Mouse (Mus musculus) limb, embryonic 13.5 days (tissue): ENCODE results near the gene Cyfip2. TPM values are rescaled to one million over a fixed set of nuclear protein-coding genes. Genes with fewer than 3 reads are reported as not detected.
A peak's percentile ranks its signal among the peaks of the same experiment; 100 is the strongest.

Source experiments
- ATAC-seq: fragments of 200-750 bp; cut with Nextera tagmentation; 2 replicates; pipeline ENCODE4 v1.8.0; 2017; ENCODE audit warnings: low read depth, moderate number of reproducible peaks, moderate TSS enrichment; ENCODE audit not compliant: low FRiP score
- H3K27ac ChIP-seq: fragments of 300-500 bp; sonication (generic); 2 replicates; pipeline ENCODE4 v1.5.1; 2015; ENCODE audit warnings: inconsistent platforms, mild to moderate bottlenecking, moderate library complexity
- H3K27me3 ChIP-seq: fragments of 300-500 bp; sonication (generic); 2 replicates; pipeline ENCODE4 v1.6.1; 2015; ENCODE audit warnings: mild to moderate bottlenecking, inconsistent platforms
- H3K36me3 ChIP-seq: fragments of 300-500 bp; sonication (generic); 2 replicates; pipeline ENCODE4 v1.6.1; 2015; ENCODE audit warnings: inconsistent platforms, mild to moderate bottlenecking, moderate library complexity
- H3K4me1 ChIP-seq: fragments of 300-500 bp; sonication (generic); 2 replicates; pipeline ENCODE4 v1.6.1; 2015; ENCODE audit warnings: inconsistent platforms
- H3K4me2 ChIP-seq: fragments of 300-500 bp; sonication (generic); replicated peaks from 2 replicates; pipeline ENCODE4 v1.6.1; 2015; ENCODE audit warnings: inconsistent platforms, mild to moderate bottlenecking, moderate library complexity
- H3K4me3 ChIP-seq: fragments of 300-500 bp; sonication (generic); 2 replicates; pipeline ENCODE4 v1.5.1; 2015; ENCODE audit warnings: moderate library complexity, mild to moderate bottlenecking, inconsistent platforms
- H3K9ac ChIP-seq: fragments of 300-500 bp; sonication (generic); 2 replicates; pipeline ENCODE4 v1.6.1; 2015; ENCODE audit warnings: mild to moderate bottlenecking, inconsistent platforms
- H3K9me3 ChIP-seq: fragments of 300-500 bp; sonication (generic); 2 replicates; pipeline ENCODE4 v1.6.1; 2016; ENCODE audit warnings: inconsistent platforms
- WGBS: fragments of 180-500 bp; shearing (Covaris S2); methylation state at CpG from one replicate; pipeline ENCODE4 v1.1.7; 2015; 5-methylcytosine and 5-hydroxymethylcytosine counted together
- polyA plus RNA-seq: library from polyadenylated mRNA; unstranded; fragments of >200 nt; fragmentation: Nextera tagmentation; extraction: Ambion mirVana; gene quantifications from 2 replicates; pipeline ENCODE4 v1.2.1, GENCODE M21; 2015

Cyfip2 gene
- polyA plus RNA-seq, 1 experiment from 2014 or later, result 14.1 TPM

DNA sequence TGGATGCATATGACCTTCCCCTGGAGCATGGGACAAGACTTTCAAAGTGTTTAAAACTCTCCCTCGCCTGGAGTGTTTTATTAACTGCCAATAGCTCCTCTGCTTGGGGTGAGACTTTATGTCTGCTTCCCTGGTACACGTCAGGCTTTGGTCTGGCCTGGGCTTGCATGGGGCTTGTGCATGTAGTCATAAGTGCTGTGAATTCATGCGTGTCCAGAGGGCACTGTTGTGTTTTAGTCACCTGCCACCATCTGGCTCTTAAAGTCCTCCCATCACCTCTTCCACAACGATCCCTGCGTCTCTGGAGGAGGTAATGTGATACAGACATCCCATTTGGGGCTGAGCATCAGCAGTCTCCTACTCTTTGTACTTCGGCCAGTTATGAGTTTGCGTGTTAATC is 8.9 kb upstream of the Cyfip2 start:
- WGBS, result 24% methylated on average over 7 of the region's 7 CpGs
- Histone ChIP-seq H3K9ac (no peak overlapping the region), H3K36me3 (no peaks in the 10 kb centered on the region), H3K9me3 (no peaks in the 10 kb centered on the region), H3K4me3 (no peak overlapping the region), H3K27me3 (no peaks in the 10 kb centered on the region), H3K4me2 (no peak overlapping the region), H3K27ac (no peak overlapping the region), H3K4me1 (peaks cover 10% of the 10 kb centered on the region)
- no peak for ATAC-seq

DNA sequence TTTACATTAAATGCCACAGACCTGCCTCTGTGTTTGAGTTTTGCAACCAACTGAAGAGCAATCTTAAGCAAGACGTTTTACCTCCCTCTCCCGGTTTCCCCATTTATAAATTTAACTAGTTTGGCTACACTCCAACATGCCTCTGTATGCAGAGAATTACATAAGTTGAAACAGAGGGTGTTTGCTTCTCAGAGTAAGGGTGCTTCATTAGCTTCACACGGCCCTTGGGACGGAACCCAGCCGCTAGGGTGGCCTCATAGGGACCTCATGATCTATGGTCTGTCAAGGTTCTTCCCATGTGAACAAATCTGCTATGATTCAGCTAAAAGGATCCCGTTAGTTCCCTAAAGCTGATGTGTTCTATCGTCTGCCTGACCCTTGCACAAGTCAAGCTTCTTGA is 1.9 kb upstream of the Cyfip2 start:
- Histone ChIP-seq H3K4me2 (no peak overlapping the region), H3K27me3 (no peaks in the 10 kb centered on the region; the same call in 1 of the 2 replicates), H3K9me3 (no peaks in the 10 kb centered on the region), H3K27ac (peak overlapping the region; percentile 33; the same call in 1 of the 2 replicates), H3K4me1 (peaks cover 42% of the 10 kb centered on the region), H3K9ac (no peak overlapping the region), H3K4me3 (no peak overlapping the region), H3K36me3 (no peaks in the 10 kb centered on the region)
- WGBS, result 39% methylated on average over 7 of the region's 7 CpGs
- no peak for ATAC-seq

DNA sequence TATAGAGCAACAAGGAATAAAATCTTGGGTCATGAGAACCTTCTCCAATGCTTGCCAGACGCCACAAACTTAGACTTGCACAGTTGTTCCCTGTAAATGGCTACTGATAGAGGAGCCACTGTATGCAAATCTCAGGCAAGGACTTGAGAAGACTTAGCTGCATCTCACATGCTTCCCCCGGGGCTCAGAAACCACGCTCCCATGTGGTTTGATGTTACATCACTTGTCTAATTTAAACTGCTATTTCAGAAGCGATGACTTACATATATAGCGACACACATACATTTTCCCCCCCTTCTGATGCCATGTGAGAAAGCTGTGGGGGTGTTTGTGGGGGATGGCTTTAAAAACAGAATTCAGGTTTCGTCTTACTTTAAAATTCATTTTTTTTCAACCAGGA is 1.2 kb upstream of the Cyfip2 start:
- WGBS, result 69% methylated on average over 6 of the region's 6 CpGs
- no peaks in the 10 kb centered on the region for H3K36me3 ChIP-seq
- no peaks in the 10 kb centered on the region for H3K9me3 ChIP-seq
- no peaks in the 10 kb centered on the region; the same call in 1 of the 2 replicates for H3K27me3 ChIP-seq
- peaks cover 49% of the 10 kb centered on the region for H3K4me1 ChIP-seq
- no peak overlapping the region for H3K9ac ChIP-seq
- no peak overlapping the region for H3K4me2 ChIP-seq
- no peak overlapping the region for H3K27ac ChIP-seq
- no peak overlapping the region for H3K4me3 ChIP-seq
- no peak for ATAC-seq

DNA sequence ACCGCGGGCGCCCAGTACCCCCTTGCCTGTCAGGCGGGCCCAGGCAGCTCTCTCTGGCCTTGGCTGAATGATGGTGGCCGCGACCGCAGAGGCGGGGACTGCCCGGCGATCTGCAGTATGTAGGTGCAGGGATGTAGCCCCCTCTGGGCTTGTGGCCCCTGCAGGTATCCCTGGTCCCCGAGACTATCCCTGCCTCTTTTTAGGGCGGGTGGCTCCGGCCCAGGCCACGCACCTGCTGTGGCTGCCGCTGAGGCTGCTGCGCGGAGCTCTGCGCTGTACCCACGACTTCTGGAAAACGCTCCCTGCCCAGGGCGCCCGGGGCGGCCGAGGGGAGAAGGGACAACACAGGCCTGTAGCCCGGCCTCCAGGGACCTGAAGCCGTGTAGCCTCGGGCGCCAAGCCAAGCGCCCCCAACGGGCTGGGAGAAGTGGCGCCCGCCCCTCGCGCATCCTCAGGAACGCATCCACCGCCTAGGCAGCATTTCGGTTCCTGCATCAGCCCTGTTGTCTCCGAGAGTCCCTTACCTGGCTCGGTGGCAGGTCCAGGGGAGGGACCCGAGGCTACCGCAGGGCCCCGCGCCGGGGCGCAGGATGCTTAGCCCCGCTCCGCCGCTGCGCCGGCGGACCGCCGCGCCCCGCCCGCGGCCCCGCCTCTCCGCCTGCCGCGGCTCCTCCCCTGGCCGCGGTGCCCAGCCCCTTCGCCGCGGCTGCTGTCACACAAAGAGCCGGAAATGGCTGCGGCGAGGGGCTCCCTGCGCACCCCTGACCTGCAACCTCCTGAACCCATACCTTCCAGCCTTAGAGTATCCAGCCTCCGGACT is 746 bp downstream of the Cyfip2 start:
- peak overlapping the region; percentile 77 for H3K9ac ChIP-seq
- ATAC-seq, result peak; percentile 78

DNA sequence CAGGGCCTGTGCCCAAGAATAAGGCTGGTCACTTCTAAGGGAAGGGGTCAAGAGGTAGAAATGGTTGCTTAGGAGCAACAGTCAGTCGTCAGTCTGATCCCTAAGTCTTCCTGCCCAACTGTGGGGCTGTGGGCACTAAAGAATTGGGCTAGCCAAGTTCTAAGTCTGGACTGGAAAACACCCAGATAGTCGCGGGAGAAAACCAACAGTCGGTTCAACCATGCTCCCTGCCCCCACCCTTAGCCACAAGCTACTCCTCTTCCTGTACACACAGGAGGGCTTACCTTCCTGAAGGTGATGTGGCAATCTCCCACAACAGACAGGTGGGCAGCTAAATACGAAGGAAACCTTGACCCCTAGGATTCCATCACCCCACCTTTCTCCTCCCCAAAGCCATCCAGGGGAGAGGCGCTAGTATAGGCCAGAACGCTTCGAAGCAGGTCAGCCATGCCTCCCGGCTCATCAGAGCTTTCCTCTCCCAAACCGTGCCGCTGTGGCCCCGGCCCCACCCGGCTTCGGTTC is 1.4 kb downstream of the Cyfip2 start:
- no peaks in the 10 kb centered on the region for H3K9me3 ChIP-seq
- H3K36me3 ChIP-seq, result no peaks in the 10 kb centered on the region
- peaks cover 53% of the 10 kb centered on the region for H3K4me1 ChIP-seq
- peak overlapping the region; percentile 77 for H3K9ac ChIP-seq
- WGBS, result 11% methylated on average over 14 of the region's 14 CpGs
- no peak overlapping the region for H3K27ac ChIP-seq
- H3K4me2 ChIP-seq, result peak overlapping the region; percentile 97
- H3K4me3 ChIP-seq, result peak overlapping the region; percentile 79
- peak; percentile 11; the same call in 1 of the 2 replicates for ATAC-seq
- no peaks in the 10 kb centered on the region; the same call in 1 of the 2 replicates for H3K27me3 ChIP-seq

More for the DNA sequence above, 746 bp downstream of the Cyfip2 start:
- no peaks in the 10 kb centered on the region; the same call in 1 of the 2 replicates for H3K27me3 ChIP-seq
- peak overlapping the region; percentile 97 for H3K4me2 ChIP-seq
- under 1% methylated on average over 50 of the region's 71 CpGs for WGBS
- no peaks in the 10 kb centered on the region for H3K36me3 ChIP-seq
- peak overlapping the region; percentile 79 for H3K4me3 ChIP-seq
- no peaks in the 10 kb centered on the region for H3K9me3 ChIP-seq
- H3K27ac ChIP-seq, result no peak overlapping the region
- peaks cover 53% of the 10 kb centered on the region for H3K4me1 ChIP-seq

DNA sequence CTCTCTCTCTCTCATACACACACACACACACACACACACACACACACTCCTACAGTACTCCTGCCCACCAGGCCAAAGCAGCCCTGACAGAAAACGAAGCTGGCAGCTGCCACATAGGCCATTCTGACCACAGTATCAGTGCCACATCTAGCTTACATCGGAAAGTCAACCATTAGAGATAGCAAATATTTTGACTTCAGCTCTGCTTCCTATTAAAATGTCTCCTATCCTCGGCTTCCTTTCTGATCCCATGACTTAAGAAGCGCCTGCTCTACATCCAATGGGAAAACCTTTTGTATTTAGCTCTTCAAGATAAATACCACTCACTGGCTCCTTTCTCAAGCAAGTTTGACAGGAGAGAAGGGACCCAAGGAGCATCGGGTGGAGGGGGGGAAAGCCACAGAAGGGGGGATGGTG is 2.0 kb downstream of the Cyfip2 start:
- peaks cover 53% of the 10 kb centered on the region for H3K4me1 ChIP-seq
- H3K27ac ChIP-seq, result no peak overlapping the region
- no peaks in the 10 kb centered on the region for H3K36me3 ChIP-seq
- ATAC-seq, result no peak
- H3K9me3 ChIP-seq, result no peaks in the 10 kb centered on the region
- peak overlapping the region; percentile 97 for H3K4me2 ChIP-seq
- 0 out of 2 replicates have a peak overlapping the region, but pooled peaks have one; percentile 77 for H3K9ac ChIP-seq
- peak overlapping the region; percentile 79 for H3K4me3 ChIP-seq
- WGBS, result 65% methylated on average over 5 of the region's 5 CpGs
- H3K27me3 ChIP-seq, result no peaks in the 10 kb centered on the region; the same call in 1 of the 2 replicates

DNA sequence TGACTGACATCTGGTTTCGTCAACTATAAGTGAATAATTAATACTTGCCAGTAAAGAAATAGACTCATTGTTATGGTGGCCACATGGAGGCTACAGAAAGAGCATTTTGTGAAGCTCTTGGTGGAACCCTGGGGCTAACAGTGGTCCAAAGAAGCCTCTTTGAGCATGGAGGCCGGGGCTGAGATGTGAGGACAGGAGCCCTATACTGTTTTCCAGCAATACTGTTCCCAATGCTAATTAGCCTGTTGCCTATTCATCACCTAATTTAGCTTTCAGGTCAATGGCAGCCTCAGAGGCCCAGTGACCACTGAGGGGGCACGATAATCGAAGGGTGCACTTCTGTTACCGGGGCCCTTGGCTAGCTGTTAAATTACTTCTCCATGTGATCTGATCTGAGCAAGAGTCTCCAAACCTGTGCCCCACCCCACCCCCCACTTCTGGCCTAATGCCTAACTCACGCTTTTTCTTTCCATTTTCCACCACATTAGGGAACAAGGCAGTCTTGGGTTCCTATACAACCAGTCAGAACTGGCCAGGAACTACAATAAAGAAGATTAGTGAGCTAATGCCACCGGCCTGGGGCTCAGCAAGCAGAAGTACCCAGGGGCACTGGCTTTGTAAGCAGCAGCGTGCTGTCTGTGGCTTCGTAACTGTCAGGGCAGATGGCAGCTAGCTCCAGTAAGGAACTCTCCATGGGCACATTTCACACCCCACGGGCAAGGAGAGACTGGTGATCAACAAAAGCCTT is 2.7 kb downstream of the Cyfip2 start:
- H3K27ac ChIP-seq, result peak overlapping the region; percentile 11; the same call in 1 of the 2 replicates
- no peak overlapping the region for H3K4me3 ChIP-seq
- H3K4me2 ChIP-seq, result peak overlapping the region; percentile 97
- no peaks in the 10 kb centered on the region for H3K36me3 ChIP-seq
- 67% methylated on average over 10 of the region's 10 CpGs for WGBS
- ATAC-seq, result no peak
- H3K9ac ChIP-seq, result no peak overlapping the region
- peaks cover 58% of the 10 kb centered on the region for H3K4me1 ChIP-seq
- H3K9me3 ChIP-seq, result no peaks in the 10 kb centered on the region
- H3K27me3 ChIP-seq, result no peaks in the 10 kb centered on the region; the same call in 1 of the 2 replicates

DNA sequence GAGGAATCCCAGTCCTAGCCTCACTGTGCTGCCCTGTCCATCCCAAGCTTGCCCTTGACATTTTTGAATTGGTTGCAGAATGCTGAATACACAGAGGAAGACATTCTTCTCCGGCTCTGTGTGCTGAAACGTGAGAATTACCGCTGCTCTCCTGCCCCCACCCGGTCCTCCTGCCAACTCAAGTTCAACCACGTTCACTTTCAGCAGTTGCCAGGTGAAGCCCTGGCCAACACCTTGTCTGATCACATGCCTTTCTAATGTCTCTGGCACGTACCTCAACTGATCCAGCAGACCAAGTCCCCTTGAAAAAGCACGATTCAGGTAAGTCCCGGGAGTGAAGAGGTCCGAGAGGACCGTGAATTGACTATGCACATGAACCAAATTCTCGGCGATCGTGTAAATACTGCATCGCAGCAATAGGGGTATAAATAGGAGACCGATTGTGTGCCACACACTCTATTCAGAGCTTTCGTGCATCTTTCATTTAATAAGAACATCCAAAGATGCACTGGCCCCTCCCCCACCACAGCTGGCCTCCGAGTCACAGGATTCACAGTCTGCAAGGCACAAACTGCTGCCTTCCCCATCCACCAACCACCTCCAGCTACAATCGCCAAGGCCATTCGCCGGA is 3.4 kb downstream of the Cyfip2 start:
- no peak overlapping the region for H3K27ac ChIP-seq
- H3K9ac ChIP-seq, result no peak overlapping the region
- H3K9me3 ChIP-seq, result no peaks in the 10 kb centered on the region
- H3K27me3 ChIP-seq, result no peaks in the 10 kb centered on the region; the same call in 1 of the 2 replicates
- no peak overlapping the region for H3K4me3 ChIP-seq
- H3K36me3 ChIP-seq, result no peaks in the 10 kb centered on the region
- peak overlapping the region; percentile 97; the same call in 1 of the 2 replicates for H3K4me2 ChIP-seq
- ATAC-seq, result no peak
- 83% methylated on average over 20 of the region's 20 CpGs for WGBS
- H3K4me1 ChIP-seq, result peaks cover 57% of the 10 kb centered on the region

DNA sequence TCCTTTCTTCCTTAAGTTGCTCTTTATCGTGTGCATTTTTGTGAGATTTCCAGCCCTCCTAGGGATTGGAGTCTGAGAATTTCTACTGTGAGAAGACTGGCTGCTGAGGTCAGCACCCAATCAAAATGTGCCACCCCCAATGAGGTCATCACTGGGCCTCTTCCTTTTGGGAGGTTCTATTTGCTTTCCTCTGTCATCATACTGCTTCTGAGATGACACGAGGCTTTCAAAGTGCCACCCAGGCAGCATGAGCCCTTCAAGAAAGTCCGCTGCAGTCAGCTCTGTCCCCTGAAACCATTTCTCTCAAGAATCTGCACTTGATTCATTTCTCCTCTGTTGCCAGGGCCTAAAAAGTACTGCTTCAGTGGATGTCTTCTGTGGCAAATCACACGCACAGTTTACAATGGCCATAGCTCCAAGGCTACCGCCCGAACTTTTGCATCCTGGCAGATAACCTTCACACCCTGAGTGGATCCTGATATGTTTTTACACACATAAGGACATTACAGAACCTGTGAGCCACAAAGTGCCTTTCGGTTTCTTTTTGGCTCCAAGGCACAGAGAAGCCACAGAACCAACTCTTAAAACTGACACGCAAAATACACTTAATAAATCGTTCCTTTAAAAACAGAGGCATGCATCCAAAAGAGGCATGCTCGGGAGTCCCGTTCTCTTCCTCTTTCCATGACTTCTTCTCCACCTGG is 4.2 kb downstream of the Cyfip2 start:
- Histone ChIP-seq H3K4me1 (peaks cover 52% of the 10 kb centered on the region), H3K27ac (no peak overlapping the region), H3K4me3 (no peak overlapping the region), H3K36me3 (no peaks in the 10 kb centered on the region), H3K27me3 (no peaks in the 10 kb centered on the region; the same call in 1 of the 2 replicates), H3K9ac (no peak overlapping the region), H3K4me2 (no peak overlapping the region), H3K9me3 (no peaks in the 10 kb centered on the region)
- ATAC-seq, result no peak
- WGBS, result 86% methylated on average over 11 of the region's 11 CpGs

DNA sequence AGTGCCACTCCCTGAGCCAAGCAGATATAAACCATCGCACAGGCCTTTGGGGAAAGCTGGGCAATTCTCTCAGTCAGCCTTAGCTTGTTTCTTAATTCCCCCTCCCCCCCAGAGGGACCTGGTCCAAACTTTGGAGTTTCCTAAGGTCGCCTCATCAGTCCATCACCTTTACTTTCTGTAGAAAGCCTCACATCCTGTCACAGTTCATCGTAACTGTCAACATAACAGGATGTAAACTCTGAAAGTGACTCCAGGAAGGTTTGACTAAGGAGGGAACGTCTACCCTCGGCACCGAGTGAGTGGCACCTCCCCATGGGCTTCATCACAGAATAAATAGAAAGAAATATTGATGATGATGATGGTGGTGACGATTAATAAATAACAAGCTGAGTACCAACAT is 4.9 kb downstream of the Cyfip2 start:
- no peak overlapping the region for H3K4me2 ChIP-seq
- H3K27ac ChIP-seq, result no peak overlapping the region
- no peaks in the 10 kb centered on the region for H3K36me3 ChIP-seq
- no peaks in the 10 kb centered on the region for H3K9me3 ChIP-seq
- H3K27me3 ChIP-seq, result no peaks in the 10 kb centered on the region; the same call in 1 of the 2 replicates
- H3K4me3 ChIP-seq, result no peak overlapping the region
- ATAC-seq, result no peak
- WGBS, result 88% methylated on average over 7 of the region's 7 CpGs
- H3K9ac ChIP-seq, result no peak overlapping the region
- peaks cover 52% of the 10 kb centered on the region for H3K4me1 ChIP-seq

DNA sequence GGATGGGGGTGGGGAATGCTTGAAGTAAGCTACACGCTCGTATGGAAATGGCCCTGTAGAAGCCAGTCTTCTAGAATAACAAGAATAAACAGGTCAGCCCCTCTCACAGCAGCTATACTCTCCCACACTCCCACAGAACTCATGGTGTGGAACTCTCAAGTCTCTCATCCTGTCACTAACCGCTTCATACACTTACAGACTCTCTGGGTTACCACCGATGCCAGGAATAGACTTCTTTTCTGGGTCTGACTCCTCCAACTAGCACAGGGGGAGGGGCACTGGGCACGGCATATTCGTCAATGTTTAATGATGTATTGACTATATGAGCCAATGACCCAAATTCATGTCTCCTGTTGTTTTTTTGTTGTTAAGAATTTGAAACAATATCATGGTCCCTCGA is 5.9 kb downstream of the Cyfip2 start:
- Histone ChIP-seq H3K9me3 (no peaks in the 10 kb centered on the region), H3K4me2 (no peak overlapping the region), H3K4me1 (peaks cover 47% of the 10 kb centered on the region), H3K4me3 (no peak overlapping the region), H3K36me3 (no peaks in the 10 kb centered on the region), H3K27me3 (no peaks in the 10 kb centered on the region; the same call in 1 of the 2 replicates), H3K9ac (no peak overlapping the region), H3K27ac (no peak overlapping the region)
- no peak for ATAC-seq
- WGBS, result 84% methylated on average over 7 of the region's 7 CpGs
